Mouse (Mus musculus): ENCODE measurements around the gene Taf1b. TPM values are rescaled to one million over a fixed set of nuclear protein-coding genes. Genes with fewer than 3 reads are reported as not detected.

Taf1b gene
- total and polyA plus RNA-seq, 3 experiments: 26.6 to 49.6 (median 34.5) TPM

- TF ChIP-seq HCFC1 (IDR thresholded peaks at IDR 0.05; ENCODE audit: low read depth, low read length) (no peak), ETS1 (conservative IDR thresholded peaks at IDR 0.05; ENCODE audit: low read depth, low read length) (no peak)
Measured at GRCm38 (mm10) chr12:24468966-24469365, 29.2 kb upstream of the Taf1b start (continued).

GRCm38 (mm10) chr12:24470943-24471342 lies 27.2 kb upstream of the Taf1b start:
- H3K4me3 ChIP-seq (replicated peaks in 1 of 3; ENCODE audit: low read depth in 2 of 3, low read length in 2 of 3, poor library complexity in 1 of 3): no peak overlapping the region
- dilution Hi-C loops (cut with MboI; ENCODE audit: extremely low pct_ligation_motif_present, extremely low pct_unique_long_range_greater_than_20kb, low sequenced_read_pairs) (no loop called here), in situ Hi-C loops (cut with MboI; ENCODE audit: low pct_ligation_motif_present, low pct_unique_long_range_greater_than_20kb, low sequenced_read_pairs) (no loop called here)
- H3K27ac ChIP-seq (ENCODE audit: insufficient read depth, low read depth): no peak overlapping the region
- H3K4me1 ChIP-seq (ENCODE audit: control insufficient read depth in 1 of 2, insufficient read depth in 2 of 2): peaks cover 0 to 7% of the 10 kb centered on the region in 2 experiments; a peak in 2 of 4 replicates
- H3K9ac ChIP-seq (ENCODE audit: insufficient read depth, low read depth): no peak overlapping the region
- H3K27me3 ChIP-seq (replicated peaks): no peaks in the 10 kb centered on the region
- no peaks in the 10 kb centered on the region for H3K36me3 ChIP-seq (replicated peaks in 1 of 2; ENCODE audit: control insufficient read depth in 1 of 2, insufficient read depth in 1 of 2, low read length in 1 of 2)
- peak; percentile 60 for DNase-seq (ENCODE audit: extremely low read depth)
- H3K79me2 ChIP-seq (replicated peaks; ENCODE audit: control insufficient read depth, extremely low read depth, insufficient read depth, poor library complexity, severe bottlenecking): no peaks in the 10 kb centered on the region
- peak; percentile 86 for TF ChIP-seq RAD21 (IDR thresholded peaks at IDR 0.05; ENCODE audit: low read depth, low read length)
- TF ChIP-seq SMC3 (IDR thresholded peaks at IDR 0.05; ENCODE audit: low read depth, low read length): peak; percentile 83
- peak; percentile 83 to 87 for TF ChIP-seq CTCF (conservative IDR thresholded peaks at IDR 0.05 in 1 of 2, IDR thresholded peaks at IDR 0.05 in 1 of 2; ENCODE audit: low read depth in 2 of 2, low read length in 2 of 2)
- no peak for TF ChIP-seq TCF12 (IDR thresholded peaks at IDR 0.05; ENCODE audit: low read depth, low read length)
- H3K4me2 ChIP-seq (ENCODE audit: insufficient read depth, low read depth, poor library complexity, severe bottlenecking): no peak overlapping the region
- no peaks in the 10 kb centered on the region for H3K9me3 ChIP-seq (replicated peaks; ENCODE audit: low read length)

- TF ChIP-seq GABPA (IDR thresholded peaks at IDR 0.05; ENCODE audit: insufficient replicate concordance, low read depth, low read length) (no peak), USF1 (IDR thresholded peaks at IDR 0.05; ENCODE audit: low read depth, low read length) (no peak), ELF1 (IDR thresholded peaks at IDR 0.05; ENCODE audit: low read depth, low read length) (no peak), MXI1 (IDR thresholded peaks at IDR 0.05; ENCODE audit: low read depth, low read length) (no peak), IRF4 (IDR thresholded peaks at IDR 0.05; ENCODE audit: low read depth, low read length) (no peak), NELFE (IDR thresholded peaks at IDR 0.05; ENCODE audit: low read depth, low read length) (no peak), TBP (conservative IDR thresholded peaks at IDR 0.05; ENCODE audit: low read depth, low read length) (no peak), SIN3A (IDR thresholded peaks at IDR 0.05; ENCODE audit: low read length) (no peak)
- no peaks in the 10 kb centered on the region for H3K27me3 ChIP-seq (replicated peaks)
- H3K4me3 ChIP-seq (replicated peaks in 1 of 3; ENCODE audit: low read depth in 2 of 3, low read length in 2 of 3, poor library complexity in 1 of 3): no peak overlapping the region
- in situ Hi-C loops (cut with MboI; ENCODE audit: low pct_ligation_motif_present, low pct_unique_long_range_greater_than_20kb, low sequenced_read_pairs): no loop called here
- dilution Hi-C loops (cut with MboI; ENCODE audit: extremely low pct_ligation_motif_present, extremely low pct_unique_long_range_greater_than_20kb, low sequenced_read_pairs): no loop called here
- H3K9ac ChIP-seq (ENCODE audit: insufficient read depth, low read depth): no peak overlapping the region
- H3K79me2 ChIP-seq (replicated peaks; ENCODE audit: control insufficient read depth, extremely low read depth, insufficient read depth, poor library complexity, severe bottlenecking): no peaks in the 10 kb centered on the region
- no peak overlapping the region for H3K27ac ChIP-seq (ENCODE audit: insufficient read depth, low read depth)
- H3K36me3 ChIP-seq (replicated peaks in 1 of 2; ENCODE audit: control insufficient read depth in 1 of 2, insufficient read depth in 1 of 2, low read length in 1 of 2): no peaks in the 10 kb centered on the region
- no peak overlapping the region for H3K4me2 ChIP-seq (ENCODE audit: insufficient read depth, low read depth, poor library complexity, severe bottlenecking)
- no peaks in the 10 kb centered on the region for H3K9me3 ChIP-seq (replicated peaks; ENCODE audit: low read length)
- DNase-seq (ENCODE audit: extremely low read depth): no peak
- peaks cover 0 to 7% of the 10 kb centered on the region in 2 experiments; a peak in 2 of 4 replicates for H3K4me1 ChIP-seq (ENCODE audit: control insufficient read depth in 1 of 2, insufficient read depth in 2 of 2)
Measured at GRCm38 (mm10) chr12:24473221-24473620, 24.9 kb upstream of the Taf1b start.

All from CH12.LX (cell line).